Mouse (Mus musculus) lung, embryonic 16.5 days (tissue): ENCODE results near the gene Gpc3. TPM values are rescaled to one million over a fixed set of nuclear protein-coding genes. Genes with fewer than 3 reads are reported as not detected.

Experiments used
- ATAC-seq: fragments of 200-750 bp; cut with Nextera tagmentation; 2 replicates; pipeline ENCODE4 v1.8.0; 2017; ENCODE audit warnings: low read depth, mild to moderate bottlenecking, moderate library complexity
- H3K27ac ChIP-seq: fragments of 300-500 bp; sonication (generic); 2 replicates; pipeline ENCODE4 v1.5.1; 2014; ENCODE audit warnings: mild to moderate bottlenecking, control low read depth, low read length
- H3K27me3 ChIP-seq: fragments of 300-500 bp; sonication (generic); 2 replicates; pipeline ENCODE4 v1.6.1; 2014; ENCODE audit warnings: low read depth, low read length, mixed read lengths; ENCODE audit not compliant: control insufficient read depth, insufficient read depth
- H3K36me3 ChIP-seq: fragments of 300-500 bp; sonication (generic); 2 replicates; pipeline ENCODE4 v1.6.1; 2014; ENCODE audit warnings: low read length; ENCODE audit not compliant: control insufficient read depth, insufficient read depth
- H3K4me1 ChIP-seq: fragments of 300-500 bp; sonication (generic); replicated peaks from 2 replicates; pipeline ENCODE4 v1.6.1; 2014; ENCODE audit warnings: low read length, mixed read lengths; ENCODE audit not compliant: control insufficient read depth, insufficient read depth
- H3K4me2 ChIP-seq: fragments of 300-500 bp; sonication (generic); 2 replicates; pipeline ENCODE4 v1.6.1; 2014; ENCODE audit warnings: low read depth, low read length, control low read depth
- H3K4me3 ChIP-seq: fragments of 300-500 bp; sonication (generic); 2 replicates; pipeline ENCODE4 v1.5.1; 2014; ENCODE audit warnings: mild to moderate bottlenecking, low read length, control low read depth
- H3K9ac ChIP-seq: fragments of 300-500 bp; sonication (generic); 2 replicates; pipeline ENCODE4 v1.6.1; 2014; ENCODE audit warnings: low read length, control low read depth
- H3K9me3 ChIP-seq: fragments of 300-500 bp; sonication (generic); 2 replicates; pipeline ENCODE4 v1.6.1; 2016; ENCODE audit warnings: low read length; ENCODE audit not compliant: control insufficient read depth
- WGBS: fragments of 180-500 bp; shearing (Covaris S2); extraction: QIAGEN DNeasy Blood & Tissue Kit; methylation state at CpG from one replicate; pipeline ENCODE4 v1.1.7; 2014; 5-methylcytosine and 5-hydroxymethylcytosine counted together
- polyA plus RNA-seq: library from polyadenylated mRNA; unstranded; fragments of >200 nt; fragmentation: Nextera tagmentation; extraction: Ambion mirVana; gene quantifications from 2 replicates; pipeline ENCODE4 v1.2.1, GENCODE M21; 2015

The Gpc3 gene
- 452 and 477 TPM in 2 replicates for polyA plus RNA-seq

- ATAC-seq, result peak; percentile 62
Measured at GRCm38 (mm10) chrX:52613328-52614030, at the start of gene Gpc3. TSS of gene Gpc3 (minus strand) at chrX:52613950.

GRCm38 (mm10) chrX:52651975-52652374, 38.2 kb upstream of the Gpc3 start:
- Histone ChIP-seq H3K27me3 (no peaks in the 10 kb centered on the region), H3K36me3 (no peaks in the 10 kb centered on the region), H3K4me2 (peak overlapping the region; percentile 32; the same call in 1 of the 2 replicates), H3K9ac (peak overlapping the region; percentile 45), H3K4me3 (0 out of 2 replicates have a peak overlapping the region, but pooled peaks have one; percentile 5), H3K9me3 (no peaks in the 10 kb centered on the region), H3K27ac (peak overlapping the region; percentile 66), H3K4me1 (0 out of 2 replicates have a peak, but pooled peaks cover 4% of the 10 kb centered on the region)
- WGBS, result 17% methylated on average over 10 of the region's 10 CpGs
- peak; percentile 56; the same call in 1 of the 2 replicates for ATAC-seq

More at GRCm38 (mm10) chrX:52613328-52614030, at the start of gene Gpc3:
- Histone ChIP-seq H3K9me3 (no peaks in the 10 kb centered on the region), H3K4me1 (no peaks in the 10 kb centered on the region; the same call in none of the 2 replicates), H3K4me2 (peak within 1 kb of the TSS; percentile 65), H3K27me3 (no peaks in the 10 kb centered on the region), H3K9ac (peak within 1 kb of the TSS; percentile 65), H3K4me3 (peak within 1 kb of the TSS; percentile 59), H3K36me3 (no peaks in the 10 kb centered on the region), H3K27ac (peak within 1 kb of the TSS; percentile 77)
- WGBS, result 13% methylated on average over 33 of the region's 48 CpGs

- WGBS, result 30% methylated on average over 9 of the region's 9 CpGs
- H3K4me2 ChIP-seq, result peak overlapping the region; percentile 32; the same call in 1 of the 2 replicates
Measured at GRCm38 (mm10) chrX:52651472-52651948, 37.8 kb upstream of the Gpc3 start.

GRCm38 (mm10) chrX:52648910-52649785, 35.4 kb upstream of the Gpc3 start:
- no peak for ATAC-seq
- H3K9me3 ChIP-seq, result no peaks in the 10 kb centered on the region
- peak overlapping the region; percentile 35; the same call in 1 of the 2 replicates for H3K9ac ChIP-seq
- peak overlapping the region; percentile 33; the same call in 1 of the 2 replicates for H3K27ac ChIP-seq
- peak overlapping the region; percentile 37 for H3K4me2 ChIP-seq
- H3K27me3 ChIP-seq, result no peaks in the 10 kb centered on the region
- 33% methylated on average over 19 of the region's 19 CpGs for WGBS
- 0 out of 2 replicates have a peak, but pooled peaks cover 4% of the 10 kb centered on the region for H3K4me1 ChIP-seq
- no peak overlapping the region for H3K4me3 ChIP-seq
- H3K36me3 ChIP-seq, result no peaks in the 10 kb centered on the region

More at GRCm38 (mm10) chrX:52651472-52651948, 37.8 kb upstream of the Gpc3 start:
- Histone ChIP-seq H3K4me3 (0 out of 2 replicates have a peak overlapping the region, but pooled peaks have one; percentile 5), H3K27me3 (no peaks in the 10 kb centered on the region), H3K9ac (peak overlapping the region; percentile 45), H3K36me3 (no peaks in the 10 kb centered on the region), H3K9me3 (no peaks in the 10 kb centered on the region), H3K4me1 (0 out of 2 replicates have a peak, but pooled peaks cover 4% of the 10 kb centered on the region), H3K27ac (peak overlapping the region; percentile 66)
- ATAC-seq, result peak; percentile 62; the same call in 1 of the 2 replicates

- Histone ChIP-seq H3K27me3 (no peaks in the 10 kb centered on the region), H3K4me2 (no peak overlapping the region), H3K4me1 (no peaks in the 10 kb centered on the region), H3K27ac (peak overlapping the region; percentile 74), H3K9ac (no peak overlapping the region), H3K4me3 (no peak overlapping the region), H3K36me3 (no peaks in the 10 kb centered on the region), H3K9me3 (no peaks in the 10 kb centered on the region)
- WGBS, result 33% methylated on average over 7 of the region's 7 CpGs
- peak; percentile 43 for ATAC-seq
Measured at GRCm38 (mm10) chrX:52644393-52644792, 30.6 kb upstream of the Gpc3 start.

GRCm38 (mm10) chrX:52643350-52643749, 29.6 kb upstream of the Gpc3 start:
- Histone ChIP-seq H3K4me1 (no peaks in the 10 kb centered on the region), H3K27ac (peak overlapping the region; percentile 74), H3K4me3 (no peak overlapping the region), H3K9ac (no peak overlapping the region), H3K27me3 (no peaks in the 10 kb centered on the region), H3K9me3 (no peaks in the 10 kb centered on the region), H3K4me2 (no peak overlapping the region), H3K36me3 (no peaks in the 10 kb centered on the region)
- peak; percentile 52; the same call in 1 of the 2 replicates for ATAC-seq
- 18% methylated on average over 2 of the region's 2 CpGs for WGBS

GRCm38 (mm10) chrX:52642126-52642525, 28.4 kb upstream of the Gpc3 start:
- Histone ChIP-seq H3K4me2 (no peak overlapping the region), H3K27me3 (no peaks in the 10 kb centered on the region), H3K9me3 (no peaks in the 10 kb centered on the region), H3K4me1 (no peaks in the 10 kb centered on the region), H3K4me3 (no peak overlapping the region), H3K27ac (no peak overlapping the region), H3K36me3 (no peaks in the 10 kb centered on the region), H3K9ac (no peak overlapping the region)
- no peak for ATAC-seq
- WGBS, result 89% methylated on average over 2 of the region's 2 CpGs

GRCm38 (mm10) chrX:52637419-52637818, 23.7 kb upstream of the Gpc3 start:
- H3K27ac ChIP-seq, result no peak overlapping the region
- 0 out of 2 replicates have a peak, but pooled peaks cover 4% of the 10 kb centered on the region for H3K4me1 ChIP-seq
- H3K4me3 ChIP-seq, result no peak overlapping the region
- no peak overlapping the region for H3K4me2 ChIP-seq
- no peaks in the 10 kb centered on the region for H3K27me3 ChIP-seq
- H3K36me3 ChIP-seq, result no peaks in the 10 kb centered on the region
- H3K9ac ChIP-seq, result no peak overlapping the region
- ATAC-seq, result no peak
- no peaks in the 10 kb centered on the region for H3K9me3 ChIP-seq
